Mouse (Mus musculus): ENCODE measurements around the gene Olfr1328.

- TF ChIP-seq GATA1 (IDR thresholded peaks at IDR 0.05; ENCODE audit: borderline replicate concordance, low read length) (no peak), FLI1 (IDR thresholded peaks at IDR 0.05; ENCODE audit: low read length) (no peak)
Measured at GRCm38 (mm10) chr4:118958812-118959211, 20.4 kb upstream of the Olfr1328 start.
